Mouse (Mus musculus): ENCODE data around the gene Fgf6.
A peak's percentile ranks its signal among the peaks of the same experiment; 100 is the strongest.

The Fgf6 gene

DNA sequence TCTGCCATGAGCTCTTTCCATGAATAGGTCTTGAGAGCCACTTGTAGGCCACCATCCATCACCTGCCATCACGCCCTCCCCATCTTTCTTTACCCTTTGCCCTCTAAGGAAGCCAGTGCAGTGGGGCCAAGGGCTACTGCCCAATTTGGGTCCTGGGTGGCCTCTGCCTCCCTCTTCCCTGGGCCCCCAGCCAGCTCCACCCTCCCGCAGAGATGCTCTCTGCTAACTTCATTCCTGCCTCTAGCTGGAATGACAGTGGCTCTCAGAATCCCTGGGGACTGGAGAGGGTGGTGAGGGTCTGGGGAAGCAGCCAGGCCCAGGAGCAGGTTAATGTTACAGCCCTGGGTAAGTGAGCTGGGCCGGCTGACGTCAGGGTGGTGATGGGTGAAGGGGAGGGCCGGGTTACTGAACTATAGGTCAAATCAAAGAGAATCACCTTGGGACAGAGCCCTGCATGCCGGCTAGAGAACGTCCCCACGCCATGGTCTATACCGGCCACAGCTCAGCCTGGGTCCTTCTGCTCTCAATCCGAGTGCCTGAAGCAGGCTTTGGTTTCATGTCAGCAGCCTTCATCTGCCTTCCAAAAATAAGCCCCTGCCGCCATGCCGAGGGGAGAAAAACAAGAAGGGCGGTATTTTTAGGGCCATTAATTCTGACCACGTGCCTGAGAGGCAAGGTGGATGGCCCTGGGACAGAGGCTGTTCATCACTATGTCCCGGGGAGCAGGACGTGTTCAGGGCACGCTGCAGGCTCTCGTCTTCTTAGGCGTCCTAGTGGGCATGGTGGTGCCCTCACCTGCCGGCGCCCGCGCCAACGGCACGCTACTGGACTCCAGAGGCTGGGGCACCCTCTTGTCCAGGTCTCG is at the start of gene Fgf6:
Gene Fgf6 (plus strand): TSS at position 681 of the 865 bp plus-strand sequence.
- DNase-seq: no peak

- DNase-seq: no peak
Measured at GRCm38 (mm10) chr6:126966241-126967026, 49.0 kb upstream of the Fgf6 start.

DNA sequence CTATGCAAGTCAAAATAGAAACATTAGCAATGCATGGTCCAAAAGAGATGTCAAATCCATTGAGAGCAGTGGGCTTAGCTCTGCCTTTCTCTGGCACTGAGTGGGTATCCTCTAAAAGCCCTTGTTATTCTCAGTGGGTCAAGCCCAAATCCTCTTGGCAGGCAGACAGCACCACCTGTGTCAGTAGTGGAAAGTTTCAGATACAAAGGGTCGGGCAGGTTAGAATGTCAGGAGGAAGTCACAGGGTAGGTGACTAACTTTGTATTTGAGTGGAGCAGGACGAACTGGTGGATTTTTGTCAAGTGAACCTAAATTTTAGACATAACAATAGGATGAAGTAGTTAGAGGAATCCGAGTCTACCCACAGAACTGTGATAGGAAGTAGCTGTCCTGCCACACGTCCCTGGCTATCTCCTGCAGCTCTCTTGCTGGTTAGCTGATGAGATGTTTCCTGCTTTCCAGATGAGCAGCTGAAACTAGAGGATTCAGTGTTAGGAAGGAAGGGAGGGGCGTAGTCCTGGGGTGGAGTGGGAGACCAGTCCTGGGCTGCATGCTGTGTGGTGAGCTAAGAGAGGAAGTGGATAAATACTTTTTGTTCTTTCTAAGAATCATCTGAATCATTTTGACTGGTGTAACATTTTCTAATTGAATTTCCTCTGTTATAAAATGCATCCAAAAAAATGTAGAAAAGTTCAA is 33.7 kb upstream of the Fgf6 start:
- peak; percentile 4 for DNase-seq

DNA sequence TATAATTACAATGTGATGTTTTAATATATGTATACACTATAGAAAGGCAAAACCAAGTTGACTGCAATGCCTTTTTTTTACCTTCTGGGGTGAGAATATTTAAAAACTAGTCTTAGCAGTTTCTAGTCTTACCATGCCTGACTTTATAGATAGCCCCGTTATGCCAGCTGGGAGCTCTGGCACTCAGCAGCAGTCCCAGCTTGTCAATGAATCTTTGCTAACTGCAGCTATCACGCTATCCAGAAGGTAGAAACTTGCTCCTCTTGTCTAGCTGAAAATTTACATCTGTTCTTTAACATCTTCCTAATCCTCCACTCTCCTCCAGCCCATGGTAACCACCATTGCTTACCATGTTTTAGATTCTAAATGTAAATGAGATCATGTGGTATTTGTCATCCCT is 21.7 kb upstream of the Fgf6 start:
- no peak for DNase-seq

DNA sequence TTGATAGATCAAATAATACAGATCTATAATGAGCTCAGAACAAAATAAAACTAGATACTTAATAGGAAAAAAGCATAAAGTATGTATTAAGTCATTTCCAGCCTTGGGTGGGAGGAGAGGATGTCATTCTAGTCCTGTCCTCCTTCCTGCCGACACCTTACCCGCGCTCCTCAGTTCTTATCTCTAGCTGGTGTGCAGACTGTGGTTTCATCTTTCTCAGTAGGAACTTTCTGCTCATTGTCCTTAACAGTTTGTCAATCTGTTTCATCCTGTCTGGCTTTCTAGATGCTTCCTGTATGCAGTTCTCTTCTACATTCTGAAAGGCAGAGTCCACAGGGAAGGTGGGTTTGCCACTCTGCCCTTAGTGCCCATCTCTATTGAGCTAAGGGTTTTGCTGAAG is 19.9 kb upstream of the Fgf6 start:
- no peak for DNase-seq

DNA sequence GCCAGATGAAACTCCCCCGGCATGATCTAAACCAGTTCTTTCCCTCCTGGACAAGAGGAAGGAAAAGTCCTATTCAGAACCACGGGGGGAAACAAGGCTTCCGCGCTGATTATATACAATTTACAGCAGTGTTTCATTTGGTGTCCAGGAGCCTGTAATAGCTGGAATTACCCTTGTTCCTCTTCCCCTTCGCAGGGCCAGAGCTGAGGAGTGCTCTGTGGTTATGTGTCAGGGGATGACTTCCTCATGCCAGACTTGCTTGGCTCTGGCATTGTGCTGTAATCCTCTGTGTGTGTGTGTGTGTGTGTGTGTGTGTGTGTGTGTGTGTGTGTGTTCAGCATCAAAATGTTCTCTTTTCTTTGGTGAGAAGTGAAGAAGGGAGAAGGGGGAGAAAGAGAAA is 19.0 kb upstream of the Fgf6 start:
- DNase-seq: peak; percentile 9

GRCm38 (mm10) chr6:127005646-127006045 is 9.7 kb upstream of the Fgf6 start:
- DNase-seq: no peak

DNA sequence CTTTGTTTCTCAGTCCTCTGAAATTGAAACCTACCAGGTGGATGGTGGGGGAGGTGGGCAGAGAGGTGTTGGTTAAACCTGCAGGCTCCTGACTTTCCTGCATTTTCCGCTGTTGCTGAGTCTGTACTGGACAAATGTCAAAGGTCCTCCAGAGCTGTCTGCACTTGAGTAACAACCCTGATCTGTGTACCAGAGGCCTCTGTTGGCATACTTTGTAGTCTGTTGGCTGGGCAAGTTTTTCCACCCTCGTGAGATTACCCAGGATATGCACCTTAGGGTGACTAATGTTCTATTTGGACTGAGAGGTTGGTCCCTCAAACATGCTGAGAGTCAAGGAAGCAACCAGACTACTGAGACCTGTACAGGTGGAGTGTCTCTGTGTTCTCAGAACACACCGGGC is 8.8 kb upstream of the Fgf6 start:
- DNase-seq: no peak

GRCm38 (mm10) chr6:127010021-127010420 is 5.4 kb upstream of the Fgf6 start:
- DNase-seq: no peak

DNA sequence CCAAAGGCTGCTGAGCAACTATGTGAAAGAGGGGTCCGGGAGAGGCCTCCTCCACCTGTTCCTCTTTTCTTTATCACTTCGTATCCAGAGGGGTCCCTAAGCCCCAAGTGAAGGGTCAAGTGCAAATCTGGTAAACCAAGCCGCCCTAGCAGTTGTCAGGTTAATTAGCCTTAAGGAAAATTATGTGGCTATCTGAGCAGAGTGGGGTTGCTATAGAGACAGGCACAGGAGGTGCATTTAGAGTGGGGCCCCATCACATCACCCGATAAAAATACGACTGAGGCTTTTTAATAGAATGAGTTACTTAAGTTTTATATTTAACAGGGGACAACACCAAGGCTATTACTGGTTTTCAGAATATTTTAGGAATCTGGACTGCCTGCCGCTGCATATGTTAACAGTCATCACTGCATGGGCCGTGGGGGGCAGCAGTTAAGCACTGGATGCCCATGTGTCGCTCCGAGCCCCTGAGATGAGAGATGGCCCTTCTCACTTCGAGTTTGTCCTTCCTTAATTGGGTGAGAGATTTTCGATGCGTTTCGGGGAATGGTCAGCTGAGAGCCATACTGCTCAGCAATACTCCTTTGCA is 3.3 kb upstream of the Fgf6 start:
- DNase-seq: no peak

GRCm38 (mm10) chr6:127019254-127019653 is 3.9 kb downstream of the Fgf6 start:
- DNase-seq: no peak

GRCm38 (mm10) chr6:127020431-127020830 is 5.0 kb downstream of the Fgf6 start:
- no peak for DNase-seq

DNA sequence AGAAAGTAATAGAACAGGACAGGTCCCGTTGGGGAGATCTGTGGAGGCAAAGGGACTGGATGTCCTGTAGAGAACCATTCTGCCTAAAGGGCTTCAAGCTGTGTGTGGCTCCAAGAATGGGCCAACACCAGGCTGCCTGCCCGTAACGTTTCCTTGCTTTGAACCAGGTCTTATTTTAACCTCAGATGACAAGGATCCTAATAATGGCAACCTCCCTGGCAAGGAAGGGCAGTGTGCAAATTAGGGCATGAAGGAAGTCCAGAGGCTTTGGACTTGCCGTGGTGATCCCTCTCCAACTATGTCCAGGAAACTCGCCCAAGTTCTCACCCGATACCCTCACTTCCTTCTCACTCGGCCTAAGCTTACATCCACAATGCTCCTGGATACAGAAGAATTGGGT is 9.4 kb downstream of the Fgf6 start:
- DNase-seq: no peak

GRCm38 (mm10) chr6:127034760-127035159 is 19.4 kb downstream of the Fgf6 start:
- DNase-seq: peak; percentile 14

- peak; percentile 9 for DNase-seq
Measured at GRCm38 (mm10) chr6:127044909-127045308, 29.5 kb downstream of the Fgf6 start.

DNA sequence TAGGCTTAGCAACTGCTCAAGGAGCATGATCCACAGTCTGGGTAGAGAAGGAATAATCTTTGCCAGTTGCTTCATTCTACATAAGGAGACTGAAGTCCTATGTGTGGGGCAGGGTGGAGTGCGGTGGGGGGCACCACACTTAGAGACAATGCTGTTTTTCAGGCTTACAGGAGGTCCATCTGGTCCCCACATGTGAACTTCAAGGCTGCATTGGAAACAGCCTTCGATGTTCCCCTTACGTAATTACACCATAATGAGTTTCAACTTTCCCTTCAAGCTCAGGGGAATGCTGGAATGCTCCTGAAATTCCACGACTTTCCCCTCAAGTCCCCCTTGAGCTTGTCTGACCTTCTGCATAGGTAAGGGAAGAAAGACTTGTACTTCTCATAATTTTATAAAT is 35.5 kb downstream of the Fgf6 start:
- DNase-seq: no peak

GRCm38 (mm10) chr6:127056990-127057588 is 41.7 kb downstream of the Fgf6 start:
- no peak for DNase-seq

GRCm38 (mm10) chr6:127059975-127060374 is 44.6 kb downstream of the Fgf6 start:
- no peak for DNase-seq

DNA sequence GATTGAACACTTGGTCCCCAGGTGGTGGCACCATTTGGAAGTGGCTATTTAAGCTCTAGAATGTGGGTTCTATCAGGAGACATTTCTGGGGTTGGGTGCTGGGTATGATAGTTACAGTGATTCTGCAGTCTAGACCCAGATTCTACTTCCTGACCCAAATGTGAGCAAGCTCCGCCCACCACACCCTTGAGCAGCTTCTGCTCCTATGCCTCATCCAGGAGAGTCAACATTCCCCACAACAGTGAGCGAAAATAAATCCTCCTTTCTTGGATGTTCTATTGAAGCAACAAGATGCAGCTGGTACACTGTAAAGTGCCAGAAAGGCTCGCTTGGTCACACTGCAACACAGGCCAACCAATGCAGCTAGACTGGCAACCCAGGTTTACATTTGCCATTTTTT is 48.5 kb downstream of the Fgf6 start:
- no peak for DNase-seq

GRCm38 (mm10) chr6:127064815-127065214 is 49.4 kb downstream of the Fgf6 start:
- DNase-seq: no peak

- DNase-seq: no peak
Measured at GRCm38 (mm10) chr6:127072817-127073216, 57.4 kb downstream of the Fgf6 start, which contains the start of gene Fgf23. TSS of gene Fgf23 (plus strand) at chr6:127072902.

Data from lung, postnatal 14 days (tissue).